Mouse (Mus musculus) bone marrow, adult 2 months (tissue): ENCODE measurements around the gene Vps33a.

Experiments used
- CTCF ChIP-seq: fragments of 200-500 bp; IDR thresholded peaks from 2 replicates; pipeline ENCODE4 v1.5.1; 2011; ENCODE audit warnings: low read length, control low read depth; ENCODE audit not compliant: control insufficient read depth, insufficient read depth
- POLR2A ChIP-seq: fragments of 200-500 bp; IDR thresholded peaks from 2 replicates; pipeline ENCODE4 v1.6.1; 2011; ENCODE audit warnings: low read depth, mild to moderate bottlenecking, control low read depth, low read length, borderline replicate concordance; ENCODE audit not compliant: control insufficient read depth

DNA sequence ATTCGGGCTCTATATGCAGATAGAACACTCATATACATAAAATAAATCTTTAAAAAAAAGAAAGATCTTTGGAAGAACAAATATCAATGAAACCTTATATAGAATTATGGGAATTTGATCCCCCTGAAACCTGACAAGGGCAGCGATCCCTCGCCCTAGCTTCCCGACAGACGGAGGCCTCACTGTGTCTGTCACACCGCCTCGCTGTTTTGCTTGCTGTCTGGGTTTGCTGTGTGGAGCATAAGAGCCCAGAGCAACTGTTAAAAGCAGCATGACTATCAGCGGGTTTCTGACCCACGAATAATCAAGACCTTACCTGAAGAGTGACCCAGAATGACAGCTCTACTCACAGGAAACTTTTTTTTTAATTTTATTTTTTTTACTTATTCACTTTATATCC is 52.2 kb downstream of the Vps33a start:
- TF ChIP-seq CTCF (no peak), POLR2A (no peak)
